In the genomic region with DNA sequence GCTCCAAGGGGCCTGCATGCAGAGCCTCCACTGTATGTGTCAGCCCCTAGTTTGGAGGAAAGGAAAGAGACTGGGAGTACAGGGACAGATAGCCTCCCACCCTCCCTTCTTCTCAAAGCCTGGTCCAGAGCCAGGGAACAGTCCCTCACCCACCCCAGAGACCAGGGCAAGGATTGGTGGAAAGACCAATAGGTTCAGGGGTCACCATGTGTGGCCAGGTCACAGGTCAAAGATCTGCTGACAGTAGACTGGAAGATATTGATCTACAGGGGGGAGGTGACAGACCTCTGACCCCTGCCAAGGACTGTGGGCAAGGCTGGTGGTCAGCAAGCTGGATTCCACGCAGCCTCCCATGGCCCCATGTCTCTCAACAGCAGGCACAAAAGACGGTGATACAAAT, we compare ENCODE assay signal across 29 mouse cellular contexts. TPM values are rescaled to one million over a fixed set of nuclear protein-coding genes. Genes with fewer than 3 reads are reported as not detected.
DNase-seq lines count a peak whose midpoint lies in the region; ATAC-seq and TF ChIP-seq lines count a peak whose summit lies in the region.
"Had no signal": no experiment of that assay in that cellular context is flagged by ENCODE, and none has a peak within 500 bp of the region (broad histone marks: within the 10 kb centered on the region; RNA-seq: fewer than 3 reads in every experiment).

No protein-coding gene starts in this region.

- TF ChIP-seq CTCF in liver, embryonic 14.5 days (IDR thresholded peaks at IDR 0.05; ENCODE audit: low read depth): no peak

- DNase-seq in embryo, embryonic 10 days (ENCODE audit: low spot score): peak; percentile 42
- no peak for DNase-seq in embryo, embryonic 11 days
- peak; percentile 51 for DNase-seq in liver
- DNase-seq in liver, embryonic 14.5 days (ENCODE audit: low read depth in 3 of 3, low spot score in 3 of 3): peak in 2 of 3 experiments; percentile 26 to 28
- peak; percentile 82 for DNase-seq in yolk sac, embryonic 10.5 days (ENCODE audit: low spot score)
- no peak for DNase-seq in lung, adult 18-20 months
- DNase-seq: adrenal gland, adult 8-10 months; cerebellum, adult 8-10 months; cerebellum, postnatal 25 days; gastrocnemius, adult 2 months; gastrocnemius, postnatal 36 days; heart, adult 18-20 months; kidney, adult 2 months; kidney, postnatal 10 days; lung, adult 2 months; lung, postnatal 10 days; spleen, adult 18-20 months; thymus, adult 18-20 months; thymus, postnatal 36 days had no signal

- H3K36me3 ChIP-seq in liver, embryonic 14.5 days (replicated peaks; ENCODE audit: control insufficient read depth, insufficient read depth, low read depth): no peaks in the 10 kb centered on the region
- H3K36me3 ChIP-seq: heart, embryonic 12.5 days; intestine, embryonic 15.5 days had no signal

- no peak overlapping the region for H3K4me2 ChIP-seq in liver, embryonic 14.5 days (ENCODE audit: low read depth)
- H3K4me2 ChIP-seq: heart, embryonic 12.5 days; intestine, embryonic 15.5 days had no signal

- H3K4me1 ChIP-seq in liver, embryonic 14.5 days (replicated peaks; ENCODE audit: control insufficient read depth in 2 of 2, insufficient read depth in 2 of 2, low read length in 1 of 2): peaks cover 0 to 6% of the 10 kb centered on the region in 2 experiments; a peak in 2 of 4 replicates

- 56% methylated on average over 2 of the region's 2 CpGs for WGBS in liver, embryonic 14.5 days (ENCODE audit: insufficient replicate concordance)

- no peak overlapping the region for H3K27ac ChIP-seq in liver, embryonic 14.5 days
- H3K27ac ChIP-seq: gastrocnemius, adult 2 months; intestine, embryonic 15.5 days; macrophage had no signal

- ATAC-seq in liver, embryonic 14.5 days (ENCODE audit: insufficient read depth): peak; percentile 64
- no peak for ATAC-seq in inflammation-experienced regulatory T-cells, adult 6 months
- ATAC-seq: activated CD4-positive, CD25-positive, alpha-beta regulatory T cell, adult 4 months; forebrain, embryonic 16.5 days; hindbrain, embryonic 16.5 days; intestine, embryonic 15.5 days; midbrain, embryonic 16.5 days had no signal

- H3K9me3 ChIP-seq in liver, embryonic 14.5 days (ENCODE audit: control insufficient read depth, low read length): no peaks in the 10 kb centered on the region
- H3K9me3 ChIP-seq: heart, embryonic 12.5 days; intestine, embryonic 15.5 days had no signal

- no peak for TF ChIP-seq EP300 in liver, embryonic 14.5 days (IDR thresholded peaks at IDR 0.05; ENCODE audit: low read depth)

- no peak overlapping the region for H3K9ac ChIP-seq in liver, embryonic 14.5 days (replicated peaks)
- H3K9ac ChIP-seq: heart, embryonic 12.5 days; intestine, embryonic 15.5 days had no signal

- H3K27me3 ChIP-seq in liver, embryonic 14.5 days (ENCODE audit: control insufficient read depth, insufficient read depth, low read length): no peaks in the 10 kb centered on the region
- H3K27me3 ChIP-seq: intestine, embryonic 15.5 days had no signal

- no peak overlapping the region for H3K4me3 ChIP-seq in liver, embryonic 14.5 days (ENCODE audit: insufficient read depth in 1 of 2, low read depth in 2 of 2, low read length in 2 of 2)
- H3K4me3 ChIP-seq: erythroblast, embryonic 14.5 days; gastrocnemius, adult 2 months; heart, embryonic 12.5 days; intestine, embryonic 15.5 days had no signal

RNA-seq across cellular contexts. Expression of gene Slc7a10, which starts 18.3 kb away (rescaled TPM):
- 0.22 and 0.27 TPM in 2 replicates for polyA plus RNA-seq in liver, embryonic 14.5 days (2012; rRNA removed)
- 0.29 and 0.38 TPM in 2 replicates for polyA plus RNA-seq in liver, embryonic 14.5 days (2014; fragmentation: Nextera tagmentation; extraction: Ambion mirVana)
- 1 to 10 TPM; 1.5 to 7.3 (median 6.3) TPM for polyA plus RNA-seq in inflammation-experienced regulatory T-cells, adult 6 months (2017; shearing (Covaris generic))
- polyA plus RNA-seq: C2C12; erythroblast, embryonic 14.5 days; macrophage had no signal

RNA-seq across cellular contexts. Expression of gene Lrp3, which starts 47.4 kb away (rescaled TPM):
- 0.66 and 1.00 TPM in 2 replicates for polyA plus RNA-seq in liver, embryonic 14.5 days (2012; rRNA removed)
- polyA plus RNA-seq in liver, embryonic 14.5 days (2014; fragmentation: Nextera tagmentation; extraction: Ambion mirVana): 0.19 and 0.37 TPM in 2 replicates
- 1 to 10 TPM in 2 of 3 experiments, not detected in 1; 1.2 to 4.8 TPM for polyA plus RNA-seq in inflammation-experienced regulatory T-cells, adult 6 months (2017; shearing (Covaris generic))
- polyA plus RNA-seq: macrophage had no signal

RNA-seq across cellular contexts. Expression of gene Cebpa, which starts 48.8 kb away (rescaled TPM):
- 15.0 and 18.2 TPM in 2 replicates for polyA plus RNA-seq in liver, embryonic 14.5 days (2012; rRNA removed)
- 6.5 and 7.1 TPM in 2 replicates for polyA plus RNA-seq in liver, embryonic 14.5 days (2014; fragmentation: Nextera tagmentation; extraction: Ambion mirVana)
- polyA plus RNA-seq in inflammation-experienced regulatory T-cells, adult 6 months (2017; shearing (Covaris generic)): 1 to 10 TPM in 2 of 3 experiments, under 1 TPM in 1; 0.38 to 2.4 (median 2.3) TPM

Comparison
In these comparisons a context has a peak if more than half of its experiments do, and no peak if none do; other contexts are left out.
1. DNase-seq: peak in embryo, embryonic 10 days (single experiment), liver (single experiment), liver, embryonic 14.5 days (2 of 3) and yolk sac, embryonic 10.5 days (single experiment); none in embryo, embryonic 11 days (single experiment) and lung, adult 18-20 months (0 of 2).